Mouse (Mus musculus) midbrain, embryonic 11.5 days (tissue): ENCODE results near the gene Gldc. TPM values are rescaled to one million over a fixed set of nuclear protein-coding genes. Genes with fewer than 3 reads are reported as not detected.
A peak's percentile ranks its signal among the peaks of the same experiment; 100 is the strongest.

Source experiments
- ATAC-seq: fragments of 200-750 bp; cut with Nextera tagmentation; 2 replicates; pipeline ENCODE4 v1.8.0; 2017; ENCODE audit warnings: moderate TSS enrichment, moderate library complexity; ENCODE audit not compliant: low FRiP score
- DNase-seq: peaks from one replicate; pipeline ENCODE4 v3.0.0; 2015; ENCODE audit warnings: low spot score; ENCODE audit errors: missing footprints
- H3K27ac ChIP-seq: fragments of 300-500 bp; sonication (generic); 2 replicates; pipeline ENCODE4 v1.5.1; 2014; ENCODE audit warnings: low read depth, low read length
- H3K27me3 ChIP-seq: fragments of 300-500 bp; sonication (generic); 2 replicates; pipeline ENCODE4 v1.6.1; 2014; ENCODE audit warnings: mild to moderate bottlenecking, low read length, moderate library complexity, mixed read lengths; ENCODE audit not compliant: control insufficient read depth, insufficient read depth
- H3K36me3 ChIP-seq: fragments of 300-500 bp; sonication (generic); 2 replicates; pipeline ENCODE4 v1.6.1; 2014; ENCODE audit warnings: mild to moderate bottlenecking, low read length, moderate library complexity, mixed read lengths; ENCODE audit not compliant: control insufficient read depth, insufficient read depth
- H3K4me1 ChIP-seq: fragments of 300-500 bp; sonication (generic); 2 replicates; pipeline ENCODE4 v1.6.1; 2014; ENCODE audit warnings: low read length; ENCODE audit not compliant: control insufficient read depth, insufficient read depth
- H3K4me2 ChIP-seq: fragments of 300-500 bp; sonication (generic); 2 replicates; pipeline ENCODE4 v1.6.1; 2014; ENCODE audit warnings: mild to moderate bottlenecking, moderate library complexity
- H3K4me3 ChIP-seq: fragments of 300-500 bp; sonication (generic); 2 replicates; pipeline ENCODE4 v1.5.1; 2014; ENCODE audit warnings: low read depth, low read length
- H3K9ac ChIP-seq: fragments of 300-500 bp; sonication (generic); 2 replicates; pipeline ENCODE4 v1.6.1; 2014; ENCODE audit warnings: low read length
- H3K9me3 ChIP-seq: fragments of 300-500 bp; sonication (generic); 2 replicates; pipeline ENCODE4 v1.6.1; 2016; ENCODE audit warnings: low read length; ENCODE audit not compliant: control insufficient read depth
- WGBS: fragments of 180-500 bp; shearing (Covaris S2); extraction: QIAGEN DNeasy Blood & Tissue Kit; methylation state at CpG from one replicate; pipeline ENCODE4 v1.1.7; 2014; 5-methylcytosine and 5-hydroxymethylcytosine counted together
- polyA plus RNA-seq: library from polyadenylated mRNA; unstranded; fragments of >200 nt; fragmentation: Nextera tagmentation; extraction: Ambion mirVana; gene quantifications from 2 replicates; pipeline ENCODE4 v1.2.1, GENCODE M21; 2014

Gene Gldc
- polyA plus RNA-seq, 1 experiment from 2014 or later, result 20.3 TPM

- 92% methylated on average over 4 of the region's 4 CpGs for WGBS
- Histone ChIP-seq H3K4me3 (no peak overlapping the region), H3K4me1 (no peaks in the 10 kb centered on the region), H3K27ac (no peak overlapping the region), H3K27me3 (no peaks in the 10 kb centered on the region), H3K9me3 (no peaks in the 10 kb centered on the region), H3K36me3 (no peaks in the 10 kb centered on the region), H3K4me2 (no peak overlapping the region), H3K9ac (no peak overlapping the region)
- no peak for ATAC-seq
- no peak for DNase-seq
These were observed 27.9 kb downstream of the Gldc start for GRCm38 (mm10) chr19:30147306-30147705.

DNA sequence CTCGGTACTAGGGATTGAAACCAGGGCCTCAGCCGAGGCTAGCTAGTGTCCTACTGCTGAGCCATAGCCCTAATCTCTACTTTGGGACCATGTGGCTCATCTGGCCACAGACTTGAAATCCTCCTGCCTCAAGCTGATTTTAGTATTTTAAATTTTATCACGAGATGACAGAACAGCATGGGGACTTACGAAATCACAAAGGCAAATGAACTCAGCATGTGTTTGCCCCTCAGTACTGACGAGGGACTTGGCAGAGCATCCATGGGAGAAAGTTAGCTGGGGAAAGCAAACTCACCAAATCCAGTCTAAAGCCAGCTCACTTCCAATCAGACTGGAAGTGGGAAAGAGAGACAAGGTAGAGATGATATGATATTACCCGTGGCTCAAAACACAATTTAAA is 28.5 kb downstream of the Gldc start:
- H3K9ac ChIP-seq, result no peak overlapping the region
- H3K27ac ChIP-seq, result no peak overlapping the region
- H3K9me3 ChIP-seq, result no peaks in the 10 kb centered on the region
- no peaks in the 10 kb centered on the region for H3K27me3 ChIP-seq
- no peak overlapping the region for H3K4me3 ChIP-seq
- H3K4me2 ChIP-seq, result no peak overlapping the region
- no peak for ATAC-seq
- H3K36me3 ChIP-seq, result no peaks in the 10 kb centered on the region
- H3K4me1 ChIP-seq, result no peaks in the 10 kb centered on the region
- 80% methylated on average over 6 of the region's 6 CpGs for WGBS
- no peak for DNase-seq

DNA sequence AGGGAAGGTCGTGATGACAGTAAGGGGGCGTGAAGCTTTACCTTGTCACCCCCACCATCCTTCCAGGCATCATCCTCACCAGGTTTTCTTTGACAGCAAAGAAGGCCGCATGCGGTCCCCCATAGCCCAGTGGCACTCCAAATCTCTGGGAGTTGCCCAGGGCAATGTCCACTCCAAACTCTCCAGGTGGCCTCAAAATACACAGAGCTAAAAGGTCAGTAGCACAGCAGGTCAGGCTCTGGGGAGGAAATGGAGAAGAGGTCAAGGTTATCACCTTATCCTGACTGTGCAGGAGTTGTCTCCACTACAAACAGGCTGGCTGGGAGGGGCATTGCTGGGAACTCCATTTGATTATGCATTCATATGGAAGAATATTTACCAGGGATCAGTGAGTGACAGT is 30.1 kb downstream of the Gldc start:
- no peak overlapping the region for H3K9ac ChIP-seq
- no peak overlapping the region for H3K4me3 ChIP-seq
- 96% methylated on average over 4 of the region's 4 CpGs for WGBS
- H3K4me2 ChIP-seq, result no peak overlapping the region
- no peaks in the 10 kb centered on the region for H3K4me1 ChIP-seq
- H3K9me3 ChIP-seq, result no peaks in the 10 kb centered on the region
- no peak for ATAC-seq
- no peaks in the 10 kb centered on the region for H3K36me3 ChIP-seq
- DNase-seq, result no peak
- no peaks in the 10 kb centered on the region for H3K27me3 ChIP-seq
- H3K27ac ChIP-seq, result no peak overlapping the region

DNA sequence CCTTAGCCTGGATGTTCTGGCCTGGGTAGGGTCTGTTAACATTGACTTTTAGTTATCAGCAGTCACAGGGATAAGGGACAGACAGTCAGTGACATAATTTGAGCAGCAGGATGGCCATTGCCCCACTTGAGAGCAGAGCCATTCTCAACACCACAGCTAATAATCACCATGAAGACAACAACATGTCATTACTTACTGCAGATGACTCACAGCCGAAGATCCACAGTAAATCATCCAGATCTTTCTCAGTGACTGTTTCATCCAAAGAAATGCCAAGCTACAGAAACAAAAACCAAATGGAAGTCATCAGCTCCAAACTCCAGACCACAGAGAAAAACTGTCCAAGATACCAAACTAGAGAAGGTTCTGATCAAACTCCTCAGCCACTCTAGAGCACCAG is 38.9 kb downstream of the Gldc start:
- Histone ChIP-seq H3K9me3 (no peaks in the 10 kb centered on the region), H3K36me3 (peaks cover 2% of the 10 kb centered on the region; the same call in 1 of the 2 replicates)

DNA sequence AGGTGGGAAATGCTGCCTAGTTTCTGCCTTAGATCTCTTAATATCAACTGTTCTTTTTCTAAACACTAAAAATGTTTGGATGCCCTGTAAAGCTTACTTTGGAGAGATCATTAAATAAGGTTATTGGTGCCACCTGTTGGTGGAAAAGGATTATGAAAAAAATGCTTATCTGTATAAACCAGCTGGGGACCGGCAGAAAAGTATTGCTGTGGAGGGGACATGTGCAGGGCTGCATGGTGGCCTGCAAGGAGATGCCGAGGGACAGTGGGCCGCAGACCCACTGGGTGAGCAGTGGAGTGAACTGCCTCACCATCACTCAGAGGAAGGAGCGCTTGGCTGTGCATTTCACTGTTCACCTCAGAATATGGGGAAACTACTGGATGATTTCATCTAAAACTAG is 47.1 kb downstream of the Gldc start:
- 84% methylated on average over 4 of the region's 4 CpGs for WGBS
- DNase-seq (no peak), ATAC-seq (no peak)
- Histone ChIP-seq H3K9ac (no peak overlapping the region), H3K9me3 (no peaks in the 10 kb centered on the region), H3K4me3 (no peak overlapping the region), H3K4me1 (peaks cover 4% of the 10 kb centered on the region; the same call in 1 of the 2 replicates), H3K4me2 (no peak overlapping the region), H3K36me3 (no peaks in the 10 kb centered on the region), H3K27ac (no peak overlapping the region), H3K27me3 (no peaks in the 10 kb centered on the region)

More for the DNA sequence above, 38.9 kb downstream of the Gldc start:
- Histone ChIP-seq H3K27me3 (no peaks in the 10 kb centered on the region), H3K4me2 (no peak overlapping the region), H3K4me3 (no peak overlapping the region), H3K9ac (no peak overlapping the region), H3K4me1 (no peaks in the 10 kb centered on the region), H3K27ac (no peak overlapping the region)
- no peak for DNase-seq
- ATAC-seq, result no peak
- WGBS, result 89% methylated on average over 1 of the region's 1 CpGs

GRCm38 (mm10) chr19:30125670-30126059 is 49.6 kb downstream of the Gldc start:
- Histone ChIP-seq H3K27me3 (no peaks in the 10 kb centered on the region), H3K9me3 (no peaks in the 10 kb centered on the region), H3K27ac (no peak overlapping the region), H3K4me2 (no peak overlapping the region), H3K9ac (no peak overlapping the region), H3K4me1 (peaks cover 4% of the 10 kb centered on the region; the same call in 1 of the 2 replicates), H3K4me3 (no peak overlapping the region), H3K36me3 (no peaks in the 10 kb centered on the region)
- 81% methylated on average over 7 of the region's 7 CpGs for whole genome bisulfite sequencing
- DNase-seq, result no peak
- ATAC-seq, result no peak

GRCm38 (mm10) chr19:30124999-30125669 is 50.1 kb downstream of the Gldc start:
- no peaks in the 10 kb centered on the region for H3K9me3 ChIP-seq
- no peak overlapping the region for H3K4me3 ChIP-seq
- peaks cover 4% of the 10 kb centered on the region; the same call in 1 of the 2 replicates for H3K4me1 ChIP-seq
- no peak for ATAC-seq
- no peak overlapping the region for H3K9ac ChIP-seq
- H3K4me2 ChIP-seq, result no peak overlapping the region
- 69% methylated on average over 7 of the region's 7 CpGs for WGBS
- no peak for DNase-seq
- no peaks in the 10 kb centered on the region for H3K36me3 ChIP-seq
- H3K27ac ChIP-seq, result no peak overlapping the region
- no peaks in the 10 kb centered on the region for H3K27me3 ChIP-seq

DNA sequence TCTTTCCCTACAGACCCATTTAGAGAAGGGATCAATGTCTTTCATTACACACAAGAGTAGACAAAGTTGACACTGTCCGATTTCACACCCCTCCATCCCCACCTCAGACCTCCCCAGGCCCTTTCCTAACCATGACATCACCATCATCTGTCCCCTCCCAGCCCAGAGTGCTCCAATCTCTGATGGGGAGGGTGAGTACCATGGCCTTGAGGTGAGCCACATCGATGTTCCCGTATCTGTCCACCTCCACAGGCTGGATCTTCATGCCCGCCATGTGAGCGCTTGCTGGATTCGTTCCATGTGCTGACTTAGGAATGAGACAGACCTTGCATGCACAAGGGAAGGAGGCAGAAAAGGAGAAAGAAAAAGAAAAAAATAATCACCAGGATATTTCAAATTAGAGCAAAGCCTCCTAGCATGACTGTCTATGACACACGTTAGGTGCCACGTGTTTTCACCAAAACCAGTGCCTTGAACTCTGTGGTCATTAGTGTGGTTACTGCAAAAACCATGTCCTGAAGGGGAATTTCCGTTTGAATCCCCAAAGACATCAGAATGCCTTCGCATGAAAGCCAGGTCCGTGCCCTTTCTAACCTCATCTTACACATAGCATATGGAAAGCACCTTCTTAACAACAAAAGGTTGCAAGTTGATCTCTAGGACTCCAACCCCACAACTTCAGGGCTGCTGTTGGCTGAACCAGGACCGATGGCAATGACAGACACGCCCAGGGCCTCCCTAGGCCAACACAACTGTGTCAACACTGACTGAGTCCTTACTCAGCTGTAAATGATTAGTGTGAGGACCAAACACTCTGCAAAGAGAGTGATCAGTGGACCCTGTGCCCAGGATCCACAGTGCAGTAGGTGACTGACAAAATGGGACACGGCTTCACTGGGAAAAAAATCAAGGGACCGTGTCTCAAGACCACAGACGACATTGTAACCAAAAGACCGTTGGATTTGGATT is 56.6 kb downstream of the Gldc start:
- Histone ChIP-seq H3K27ac (peak overlapping the region; percentile 73), H3K9me3 (no peaks in the 10 kb centered on the region), H3K4me3 (no peak overlapping the region), H3K9ac (no peak overlapping the region), H3K4me1 (peaks cover 17% of the 10 kb centered on the region), H3K27me3 (no peaks in the 10 kb centered on the region), H3K4me2 (peak overlapping the region; percentile 8; the same call in 1 of the 2 replicates), H3K36me3 (no peaks in the 10 kb centered on the region)
- 89% methylated on average over 17 of the region's 17 CpGs for WGBS
- no peak for DNase-seq
- ATAC-seq, result peak; percentile 31

DNA sequence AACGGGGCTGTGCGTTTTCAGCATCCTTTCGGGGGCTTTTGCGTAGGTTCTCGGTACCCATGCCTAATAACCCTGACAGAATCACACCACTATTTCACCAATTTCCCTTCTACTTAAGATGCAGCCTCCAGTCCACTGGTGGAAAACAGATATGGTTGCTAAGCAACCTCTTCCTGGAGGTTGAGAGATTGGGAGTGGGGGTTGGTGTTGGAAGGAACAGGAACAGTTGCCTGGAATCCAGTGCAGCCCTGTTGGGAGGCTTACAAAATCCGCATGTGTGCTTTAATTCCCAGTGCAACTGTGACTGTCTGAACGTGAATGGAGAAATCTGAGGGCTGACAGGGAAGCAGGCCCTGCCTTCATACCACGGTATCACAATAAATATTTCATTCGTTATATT is 57.5 kb downstream of the Gldc start:
- H3K27ac ChIP-seq, result peak overlapping the region; percentile 73
- no peaks in the 10 kb centered on the region for H3K27me3 ChIP-seq
- H3K4me3 ChIP-seq, result no peak overlapping the region
- DNase-seq, result peak; percentile 86
- peaks cover 17% of the 10 kb centered on the region for H3K4me1 ChIP-seq
- WGBS, result 60% methylated on average over 9 of the region's 9 CpGs
- no peaks in the 10 kb centered on the region for H3K36me3 ChIP-seq
- ATAC-seq, result peak; percentile 84
- H3K9ac ChIP-seq, result no peak overlapping the region
- no peaks in the 10 kb centered on the region for H3K9me3 ChIP-seq
- peak overlapping the region; percentile 8; the same call in 1 of the 2 replicates for H3K4me2 ChIP-seq
